ENCODE assay signal across 15 mouse cellular contexts in the genomic region with DNA sequence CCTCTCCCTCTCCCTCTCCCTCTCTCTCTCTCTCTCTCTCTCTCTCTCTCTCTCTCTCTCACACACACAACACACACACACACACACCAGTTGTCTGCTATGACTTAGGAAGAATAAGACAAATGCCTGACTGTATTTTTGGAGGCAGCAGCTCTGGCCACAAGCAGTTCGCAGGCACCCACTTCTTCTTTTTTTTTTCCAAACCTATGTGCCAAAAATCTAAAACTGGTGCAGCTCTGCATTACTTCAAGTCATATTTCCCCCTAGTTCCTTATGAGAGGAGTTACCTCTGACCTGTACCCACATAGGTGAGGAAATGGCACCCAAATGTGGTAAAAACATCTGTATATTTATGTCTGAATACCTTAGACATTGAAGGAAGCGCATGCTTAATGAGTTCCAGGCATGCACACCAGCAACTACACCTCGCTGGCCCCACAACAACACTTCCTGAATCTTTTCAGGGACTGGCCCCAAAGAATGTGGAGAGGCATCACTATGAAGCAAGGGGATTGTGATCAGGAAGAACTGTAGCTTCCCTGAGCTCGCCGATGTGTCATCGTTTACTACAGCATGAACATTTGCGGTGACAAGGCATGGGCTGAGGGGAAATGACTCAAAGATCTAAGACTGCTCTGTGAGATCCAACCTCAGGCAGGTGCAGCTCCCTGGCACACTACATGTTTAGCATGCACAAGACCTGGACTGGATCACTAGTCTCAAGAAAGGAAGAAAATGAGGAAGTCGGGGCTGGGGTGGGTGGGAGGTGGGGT.
DNase-seq lines count a peak whose midpoint lies in the region; ATAC-seq and TF ChIP-seq lines count a peak whose summit lies in the region.
"Had no signal": no experiment of that assay in that cellular context is flagged by ENCODE, and none has a peak within 500 bp of the region (broad histone marks: within the 10 kb centered on the region; RNA-seq: fewer than 3 reads in every experiment).

No protein-coding gene starts in this region.

- peak; percentile 84 for ATAC-seq in CD4-positive, CD25-positive, alpha-beta regulatory T cell, adult 4 months
- ATAC-seq: forebrain, embryonic 15.5 days; hindbrain, postnatal 0 days had no signal

- no peak for TF ChIP-seq CTCF in lung, adult 2 months (IDR thresholded peaks at IDR 0.05; ENCODE audit: insufficient read depth, low read length)

- no peak overlapping the region for H3K4me3 ChIP-seq in lung, adult 2 months (replicated peaks; ENCODE audit: extremely low read depth, low read depth, low read length)
- H3K4me3 ChIP-seq: forebrain, embryonic 15.5 days; liver, embryonic 13.5 days; stomach, embryonic 15.5 days had no signal

- DNase-seq in A20 (ENCODE audit: low read depth, low spot score), result peak; percentile 46
- peak; percentile 21 for DNase-seq in forelimb bud, embryonic 11.5 days (ENCODE audit: low read depth, low spot score)
- DNase-seq in naive thymus-derived CD4-positive, alpha-beta T cell, adult 2 months (ENCODE audit: low read depth), result peak; percentile 17
- DNase-seq in lung, adult 2 months, result no peak
- no peak for DNase-seq in kidney, postnatal 25 days
- no peak for DNase-seq in spleen, postnatal 14 days (ENCODE audit: low spot score in 2 of 2)
- no peak for DNase-seq in ovary, postnatal 14 days (ENCODE audit: low spot score)
- DNase-seq: adrenal gland, postnatal 14 days; gastrocnemius, postnatal 25 days; kidney, postnatal 36 days; liver, embryonic 13.5 days had no signal

- TF ChIP-seq POLR2A in lung, adult 2 months (IDR thresholded peaks at IDR 0.05; ENCODE audit: borderline replicate concordance, extremely low read depth, low read depth, low read length), result no peak

- no peaks in the 10 kb centered on the region for H3K4me1 ChIP-seq in lung, adult 2 months (ENCODE audit: control insufficient read depth, insufficient read depth, low read length)
- H3K4me1 ChIP-seq: forebrain, embryonic 15.5 days; liver, embryonic 13.5 days; stomach, embryonic 15.5 days had no signal

- WGBS in lung, adult 2 months, result 56% methylated on average over 8 of the region's 8 CpGs

Comparison
In these comparisons a context has a peak if more than half of its experiments do, and no peak if none do; other contexts are left out.
1. DNase-seq: peak in A20 (single experiment), forelimb bud, embryonic 11.5 days (single experiment) and naive thymus-derived CD4-positive, alpha-beta T cell, adult 2 months (single experiment); none in lung, adult 2 months (single experiment), kidney, postnatal 25 days (0 of 2), spleen, postnatal 14 days (0 of 2) and ovary, postnatal 14 days (single experiment).